Mouse (Mus musculus): Measurements from ENCODE around the gene Tox2.

Gene Tox2

DNA sequence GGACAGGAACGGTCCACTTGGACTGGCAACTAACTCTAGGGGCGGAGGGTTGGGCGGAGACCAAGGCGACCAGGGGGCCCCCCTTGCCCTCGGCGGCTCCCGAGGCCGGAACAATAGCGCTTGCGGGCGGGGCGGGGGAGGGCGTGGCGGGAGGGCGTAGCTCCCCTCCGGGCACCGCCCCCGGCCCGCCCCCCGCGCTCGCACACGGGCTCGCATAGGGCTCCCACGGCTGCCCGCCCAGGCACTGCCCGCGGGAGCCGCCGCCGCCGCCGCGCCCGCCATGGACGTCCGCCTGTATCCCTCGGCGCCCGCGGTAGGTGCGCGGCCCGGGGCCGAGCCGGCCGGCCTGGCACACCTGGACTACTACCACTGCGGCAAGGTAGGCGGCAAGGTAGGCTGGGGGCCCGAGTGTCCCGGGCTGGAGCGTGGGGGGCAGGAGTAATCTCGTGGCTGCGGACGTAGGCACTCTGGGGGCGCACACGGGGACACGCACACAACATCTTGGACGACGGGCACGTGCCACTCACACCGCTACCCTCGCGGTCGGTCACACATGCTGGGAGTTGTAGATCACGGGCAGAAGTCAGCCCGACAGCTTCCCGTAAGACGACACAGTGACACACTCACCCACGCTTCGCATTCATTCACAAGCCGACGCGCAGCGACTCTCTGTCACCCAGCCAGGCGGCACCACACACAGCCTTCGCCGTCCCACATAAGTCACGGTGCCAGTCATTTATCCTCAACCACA lies at the start of gene Tox2:
Gene Tox2 (plus strand): TSS at position 242 of the 751 bp plus-strand sequence.
- DNase-seq (ENCODE audit: low spot score), result peak; percentile 25

GRCm38 (mm10) chr2:163154673-163155072 lies 48.3 kb upstream of the Tox2 start:
- no peak for DNase-seq (ENCODE audit: low spot score)

GRCm38 (mm10) chr2:163158979-163159378 lies 43.9 kb upstream of the Tox2 start:
- no peak for DNase-seq (ENCODE audit: low spot score)

DNA sequence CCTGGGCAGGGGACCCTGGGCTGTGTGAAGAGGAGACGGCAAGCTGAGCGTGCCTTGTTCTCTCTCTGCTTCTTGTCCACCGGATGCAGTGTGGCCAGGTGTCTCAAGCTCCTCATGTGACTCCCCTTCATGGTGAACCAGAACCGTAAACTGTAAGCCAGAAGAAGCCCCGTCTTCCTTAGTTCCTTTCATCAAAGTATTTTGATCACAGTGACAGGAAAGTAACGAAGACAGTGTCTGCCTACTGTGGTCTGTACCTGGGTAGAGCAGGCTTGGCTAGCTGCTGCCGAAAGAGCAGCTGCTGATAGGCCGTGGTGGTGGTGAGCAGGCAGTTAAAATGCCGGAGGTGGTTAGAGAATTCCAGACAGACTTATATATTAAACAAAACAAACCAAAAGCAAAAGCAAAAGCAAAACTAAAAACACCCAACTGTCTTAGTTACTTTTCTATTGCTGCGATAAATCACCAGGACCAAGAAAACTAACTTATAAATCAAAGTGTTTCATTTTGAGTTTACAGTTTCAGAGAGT lies 38.4 kb upstream of the Tox2 start:
- no peak for DNase-seq (ENCODE audit: low spot score)

GRCm38 (mm10) chr2:163166067-163166805 lies 36.7 kb upstream of the Tox2 start:
- DNase-seq (ENCODE audit: low spot score), result no peak

DNA sequence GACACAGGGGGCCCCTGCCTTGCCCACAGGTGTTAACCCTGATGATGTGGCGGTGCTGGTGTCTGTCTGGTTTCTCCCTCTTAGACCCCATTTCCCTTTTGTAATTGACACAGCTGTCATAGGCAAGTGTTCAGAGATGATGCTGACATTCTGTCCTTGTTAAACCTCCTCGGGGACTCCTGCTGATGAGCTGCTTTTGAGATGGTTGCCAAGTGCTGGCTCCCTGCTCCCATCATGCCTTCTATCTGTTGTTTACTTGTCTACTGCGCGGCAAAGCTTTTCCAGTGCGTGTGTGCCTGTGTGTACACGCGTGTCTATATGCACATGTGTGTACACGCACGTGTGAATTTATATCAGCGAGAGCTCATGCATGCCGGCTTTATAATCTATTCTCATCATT lies 31.0 kb upstream of the Tox2 start:
- DNase-seq (ENCODE audit: low spot score), result no peak

DNA sequence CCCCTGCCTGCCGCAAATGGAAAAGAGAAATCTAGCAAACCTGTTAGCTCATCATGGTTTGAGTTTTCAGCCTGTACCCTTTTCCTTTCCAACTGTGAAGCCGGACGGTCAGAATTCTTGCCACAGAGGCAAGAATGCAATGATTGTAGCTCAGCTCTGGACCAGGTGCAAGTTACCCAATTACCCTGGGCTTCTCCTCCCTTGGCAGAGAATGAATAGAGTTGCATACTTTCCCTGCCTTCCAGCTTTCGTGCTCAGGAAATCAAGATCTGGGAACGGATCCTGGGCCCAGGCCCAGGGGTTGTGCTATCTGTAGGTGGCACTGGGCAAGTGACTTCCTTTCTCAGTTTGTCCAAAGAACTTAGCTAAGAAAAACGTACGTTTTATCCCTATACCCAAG lies 28.9 kb upstream of the Tox2 start:
- no peak for DNase-seq (ENCODE audit: low spot score)

DNA sequence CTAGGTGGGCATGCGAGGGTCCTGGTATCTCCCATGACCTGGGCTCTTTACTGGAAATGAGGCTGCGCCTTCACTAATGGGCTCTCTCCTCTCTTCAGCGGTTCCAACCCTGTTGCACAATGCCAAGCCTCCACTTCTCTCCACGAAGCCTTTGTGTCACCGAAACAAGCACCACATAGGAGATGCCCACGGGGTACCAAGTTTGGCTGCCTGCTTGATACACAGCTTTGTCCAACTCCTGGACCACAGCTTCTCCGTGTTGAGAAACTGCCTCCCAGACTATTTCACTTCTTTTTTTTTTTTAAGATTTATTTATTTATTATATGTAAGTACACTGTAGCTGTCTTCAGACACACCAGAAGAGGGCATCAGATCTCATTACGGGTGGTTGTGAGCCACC lies 27.1 kb upstream of the Tox2 start:
- no peak for DNase-seq (ENCODE audit: low spot score)

DNA sequence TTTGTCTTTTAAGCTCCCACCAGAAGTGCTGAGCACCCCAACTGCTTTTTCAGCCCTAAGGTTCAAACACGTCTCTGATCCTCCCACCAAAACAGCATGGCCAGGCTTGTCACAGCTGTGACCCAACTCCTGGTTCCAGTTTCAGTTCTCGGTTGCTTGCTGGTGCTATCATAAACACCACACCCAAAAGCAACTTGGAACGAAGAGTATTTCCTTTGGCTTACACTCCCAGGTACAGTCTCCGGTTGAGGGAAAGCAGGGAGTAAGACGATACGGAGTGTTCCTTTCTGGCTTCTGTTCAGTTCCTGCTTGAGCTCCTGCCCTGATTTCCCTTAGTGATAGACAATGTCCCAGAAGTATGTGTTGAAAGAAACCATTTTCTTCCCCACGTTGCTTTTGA lies 26.4 kb upstream of the Tox2 start:
- DNase-seq (ENCODE audit: low spot score), result no peak

DNA sequence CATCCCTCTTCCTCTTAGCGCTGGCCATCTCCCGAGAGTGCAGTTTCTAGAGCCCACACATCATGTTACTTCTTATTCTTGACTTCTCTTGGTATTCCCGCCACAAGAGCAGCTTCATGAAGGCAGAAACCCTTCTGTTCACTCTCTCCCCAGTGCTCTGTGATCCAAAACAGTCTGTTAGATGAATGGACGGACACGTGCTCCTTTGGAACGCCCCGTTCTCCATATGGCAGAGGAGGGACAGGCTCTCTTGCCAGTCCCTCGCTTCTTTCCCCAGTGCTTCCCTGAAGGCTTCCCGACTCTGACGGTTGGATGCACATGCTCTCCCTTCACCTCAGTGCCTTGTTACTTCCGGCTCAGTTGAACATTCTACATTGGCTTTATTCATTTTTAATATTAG lies 15.4 kb upstream of the Tox2 start:
- no peak for DNase-seq (ENCODE audit: low spot score)

DNA sequence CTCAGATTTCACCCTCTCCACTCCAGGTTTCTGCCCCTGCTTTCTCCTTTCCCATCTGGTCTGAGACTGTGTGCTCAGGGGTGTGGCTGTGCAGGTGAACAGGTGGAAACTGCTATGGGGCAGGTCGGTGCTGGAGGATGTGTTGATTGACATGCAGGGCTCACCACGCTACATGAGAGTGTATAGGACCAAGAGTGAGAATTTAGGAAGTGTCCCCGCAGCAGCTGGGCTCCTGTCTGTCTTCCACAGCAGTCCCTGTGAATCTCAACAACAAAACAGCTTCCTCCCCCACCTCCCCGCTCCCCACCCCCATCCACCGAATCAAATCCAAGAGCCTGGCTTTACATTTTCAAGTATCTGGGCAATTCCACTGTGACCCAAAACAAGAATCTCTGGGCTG lies 13.3 kb upstream of the Tox2 start:
- DNase-seq (ENCODE audit: low spot score), result no peak

- no peak for DNase-seq (ENCODE audit: low spot score)
These were observed 12.9 kb upstream of the Tox2 start for GRCm38 (mm10) chr2:163190004-163190441.

DNA sequence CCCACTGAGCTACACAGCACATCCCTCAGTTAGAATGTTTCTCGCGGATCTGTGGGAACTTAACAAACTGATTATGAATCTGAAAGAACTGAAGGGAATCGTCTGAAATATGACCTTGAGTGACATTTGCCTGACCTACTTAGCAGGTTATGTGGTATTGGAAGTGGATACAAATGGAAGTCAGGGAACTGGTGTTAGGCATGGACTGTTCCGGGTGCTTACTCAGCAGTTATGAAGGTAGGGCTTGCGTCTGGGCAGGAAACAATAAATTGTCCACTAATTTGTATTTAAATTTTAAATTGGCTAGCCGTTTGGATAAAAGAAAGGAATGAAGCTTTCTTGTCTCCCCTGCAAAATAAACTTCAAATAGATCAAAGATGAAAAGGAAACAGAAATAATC lies 10.4 kb upstream of the Tox2 start:
- DNase-seq (ENCODE audit: low spot score), result no peak

- DNase-seq (ENCODE audit: low spot score), result no peak
These were observed 8.9 kb upstream of the Tox2 start for GRCm38 (mm10) chr2:163194015-163194414.

DNA sequence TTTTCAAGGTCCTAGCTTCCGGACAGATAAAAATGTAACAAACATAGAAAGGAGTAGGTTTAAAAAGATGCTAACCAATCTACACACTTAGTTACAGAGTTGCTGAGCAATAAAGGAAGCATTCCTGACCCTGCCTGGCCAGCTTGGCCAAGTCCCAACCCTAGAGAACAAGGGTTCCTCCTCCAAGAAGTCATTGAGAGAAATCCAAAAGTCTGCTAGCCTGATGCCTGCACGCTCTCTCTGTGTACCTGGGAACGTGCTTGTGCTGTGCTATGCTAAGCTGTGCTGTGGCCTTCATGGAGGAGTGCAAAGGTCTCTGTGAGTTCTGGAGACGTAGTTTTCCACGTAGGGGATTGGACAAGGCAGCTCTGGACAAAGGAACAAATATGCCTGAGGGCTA lies 8.4 kb upstream of the Tox2 start:
- no peak for DNase-seq (ENCODE audit: low spot score)

- no peak for DNase-seq (ENCODE audit: low spot score)
These were observed 7.7 kb upstream of the Tox2 start for GRCm38 (mm10) chr2:163195106-163195833.

- DNase-seq (ENCODE audit: low spot score), result no peak
These were observed 7.1 kb upstream of the Tox2 start for GRCm38 (mm10) chr2:163195834-163196145.

DNA sequence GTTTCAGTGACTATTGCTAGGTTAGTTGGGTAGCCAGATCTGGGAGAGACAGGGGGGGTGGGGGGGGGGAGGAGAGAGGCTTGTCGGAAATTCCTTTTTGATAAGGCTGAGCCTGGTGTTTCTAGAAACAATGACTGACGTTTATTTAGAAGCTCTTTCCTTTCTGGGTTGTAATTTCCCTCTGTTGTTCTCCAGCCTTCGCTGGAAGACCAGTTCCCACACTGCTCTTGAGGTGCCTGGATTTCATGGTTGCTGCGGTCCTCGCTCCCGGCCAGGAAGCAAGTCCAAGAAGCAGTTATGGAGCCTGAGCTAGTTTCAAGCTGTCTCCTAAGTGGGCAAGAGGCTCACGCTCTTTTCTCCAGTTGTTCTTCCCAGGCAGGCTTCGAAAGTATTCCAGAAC lies 1.0 kb upstream of the Tox2 start:
- no peak for DNase-seq (ENCODE audit: low spot score)

DNA sequence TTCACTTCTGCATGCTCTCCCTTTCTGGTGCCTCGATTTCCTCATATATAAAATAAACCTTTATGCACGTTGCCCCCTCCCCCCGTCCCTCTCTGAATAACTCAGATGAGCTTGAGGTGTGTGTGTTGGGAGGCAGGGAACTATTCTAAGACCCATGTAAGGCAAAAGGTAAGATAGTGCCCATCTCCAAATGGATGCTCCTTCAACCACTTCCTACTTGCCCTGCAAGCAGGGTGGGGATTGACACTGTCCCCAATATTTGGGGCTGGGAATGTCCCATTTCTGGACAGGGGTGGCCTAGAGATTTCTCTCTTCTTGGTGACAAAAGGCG lies 407 bp upstream of the Tox2 start:
- DNase-seq (ENCODE audit: low spot score), result no peak

- no peak for DNase-seq (ENCODE audit: low spot score)
These were observed 966 bp downstream of the Tox2 start for GRCm38 (mm10) chr2:163203635-163204547.

DNA sequence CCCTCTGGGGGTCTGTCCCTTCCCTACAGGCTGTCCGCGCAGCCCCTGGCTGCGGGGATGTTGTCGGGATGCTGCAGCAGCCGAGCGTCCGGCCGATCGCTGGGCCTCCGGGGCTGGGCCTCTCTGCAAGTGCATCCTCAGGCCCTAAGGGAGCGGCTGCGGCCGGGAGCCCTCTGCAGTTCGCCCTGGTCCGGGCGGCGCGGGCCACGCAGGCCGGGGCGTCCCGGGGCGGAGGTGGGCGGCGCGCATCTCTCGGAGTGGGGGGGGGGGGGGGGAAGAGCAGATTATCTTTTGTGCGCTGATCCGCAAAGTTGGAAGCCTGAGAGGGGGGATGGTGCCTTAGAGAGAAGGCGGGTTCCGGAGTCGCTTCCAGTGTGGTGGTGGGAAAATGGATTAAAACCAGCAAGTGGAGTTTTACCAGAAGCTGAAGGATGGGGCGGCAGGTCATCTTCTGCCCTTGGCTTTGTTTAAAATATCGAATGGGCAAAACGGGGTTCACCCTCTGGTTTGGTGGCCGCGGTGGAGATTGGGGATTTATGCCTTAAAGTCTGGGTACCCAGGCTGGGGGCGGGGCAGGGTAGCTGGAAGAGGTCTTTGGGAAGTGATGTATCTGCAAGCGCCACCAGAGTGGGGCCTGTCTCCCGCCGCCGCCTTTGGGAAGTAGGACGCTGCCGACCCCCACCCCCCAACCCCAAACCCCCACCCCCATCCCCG lies 1.8 kb downstream of the Tox2 start:
- DNase-seq (ENCODE audit: low spot score), result no peak
